Mouse (Mus musculus): Measurements from ENCODE around the gene Gm20388. TPM values are rescaled to one million over a fixed set of nuclear protein-coding genes. Genes with fewer than 3 reads are reported as not detected.

Gm20388 gene
- total RNA-seq, 1 experiment from 2014 or later, result 35.7 TPM

GRCm38 (mm10) chr8:119913181-119913580 lies 2.5 kb downstream of the Gm20388 start:
- no peak for ATAC-seq (replicated peaks; ENCODE audit: low read depth, poor library complexity, severe bottlenecking)

GRCm38 (mm10) chr8:119914161-119914560 lies 3.5 kb downstream of the Gm20388 start:
- ATAC-seq (replicated peaks; ENCODE audit: low read depth, poor library complexity, severe bottlenecking), result peak; percentile 42

GRCm38 (mm10) chr8:119915298-119915697 lies 4.7 kb downstream of the Gm20388 start:
- no peak for ATAC-seq (replicated peaks; ENCODE audit: low read depth, poor library complexity, severe bottlenecking)

- no peak for ATAC-seq (replicated peaks; ENCODE audit: low read depth, poor library complexity, severe bottlenecking)
Measured at GRCm38 (mm10) chr8:119916237-119916892, 5.7 kb downstream of the Gm20388 start.

GRCm38 (mm10) chr8:119917415-119917814 lies 6.8 kb downstream of the Gm20388 start:
- no peak for ATAC-seq (replicated peaks; ENCODE audit: low read depth, poor library complexity, severe bottlenecking)

GRCm38 (mm10) chr8:119918155-119918567 lies 7.5 kb downstream of the Gm20388 start:
- ATAC-seq (replicated peaks; ENCODE audit: low read depth, poor library complexity, severe bottlenecking), result peak; percentile 52

GRCm38 (mm10) chr8:119923259-119923658 lies 12.6 kb downstream of the Gm20388 start:
- no peak for ATAC-seq (replicated peaks; ENCODE audit: low read depth, poor library complexity, severe bottlenecking)

- no peak for ATAC-seq (replicated peaks; ENCODE audit: low read depth, poor library complexity, severe bottlenecking)
Measured at GRCm38 (mm10) chr8:119925428-119925827, 14.8 kb downstream of the Gm20388 start.

GRCm38 (mm10) chr8:119926474-119926873 lies 15.8 kb downstream of the Gm20388 start:
- ATAC-seq (replicated peaks; ENCODE audit: low read depth, poor library complexity, severe bottlenecking), result peak; percentile 89

- ATAC-seq (replicated peaks; ENCODE audit: low read depth, poor library complexity, severe bottlenecking), result peak; percentile 60
Measured at GRCm38 (mm10) chr8:119927422-119928092, 16.9 kb downstream of the Gm20388 start.

GRCm38 (mm10) chr8:119931317-119931716 lies 20.7 kb downstream of the Gm20388 start:
- ATAC-seq (replicated peaks; ENCODE audit: low read depth, poor library complexity, severe bottlenecking), result no peak

GRCm38 (mm10) chr8:119933681-119934080 lies 23.0 kb downstream of the Gm20388 start:
- ATAC-seq (replicated peaks; ENCODE audit: low read depth, poor library complexity, severe bottlenecking), result no peak

GRCm38 (mm10) chr8:119935541-119935940 lies 24.9 kb downstream of the Gm20388 start:
- no peak for ATAC-seq (replicated peaks; ENCODE audit: low read depth, poor library complexity, severe bottlenecking)

- no peak for ATAC-seq (replicated peaks; ENCODE audit: low read depth, poor library complexity, severe bottlenecking)
Measured at GRCm38 (mm10) chr8:119938481-119938880, 27.8 kb downstream of the Gm20388 start.

GRCm38 (mm10) chr8:119939336-119939735 lies 28.7 kb downstream of the Gm20388 start:
- no peak for ATAC-seq (replicated peaks; ENCODE audit: low read depth, poor library complexity, severe bottlenecking)

GRCm38 (mm10) chr8:119941471-119941870 lies 30.8 kb downstream of the Gm20388 start:
- ATAC-seq (replicated peaks; ENCODE audit: low read depth, poor library complexity, severe bottlenecking), result no peak

- no peak for ATAC-seq (replicated peaks; ENCODE audit: low read depth, poor library complexity, severe bottlenecking)
Measured at GRCm38 (mm10) chr8:119943616-119944015, 33.0 kb downstream of the Gm20388 start.

- peak; percentile 83 for ATAC-seq (replicated peaks; ENCODE audit: low read depth, poor library complexity, severe bottlenecking)
Measured at GRCm38 (mm10) chr8:119944096-119944811, 33.6 kb downstream of the Gm20388 start.

GRCm38 (mm10) chr8:119946326-119946865 lies 35.8 kb downstream of the Gm20388 start:
- ATAC-seq (replicated peaks; ENCODE audit: low read depth, poor library complexity, severe bottlenecking), result no peak

- no peak for ATAC-seq (replicated peaks; ENCODE audit: low read depth, poor library complexity, severe bottlenecking)
Measured at GRCm38 (mm10) chr8:119947653-119948052, 37.0 kb downstream of the Gm20388 start.

GRCm38 (mm10) chr8:119948340-119948739 lies 37.7 kb downstream of the Gm20388 start:
- no peak for ATAC-seq (replicated peaks; ENCODE audit: low read depth, poor library complexity, severe bottlenecking)

All from common myeloid progenitor, adult 5-6 weeks (primary cell).